Comparison of ENCODE assay signal across 8 mouse cellular contexts in genomic region chr13:69481634-69482505, GRCm38 (mm10). TPM values are rescaled to one million over a fixed set of nuclear protein-coding genes. Genes with fewer than 3 reads are reported as not detected.
DNase-seq lines count a peak whose midpoint lies in the region; ATAC-seq lines count a peak whose summit lies in the region.

No protein-coding gene starts in this region.

- intact Hi-C loops in left cerebral cortex, postnatal 10 days (cut with DNase I), result loop anchor here (5.0 kb wide), 1 partner anchor 880 kb away; no protein-coding TSS in a partner anchor

- H3K36me3 ChIP-seq in embryonic facial prominence, embryonic 10.5 days (replicated peaks), result no peaks in the 10 kb centered on the region
- no peaks in the 10 kb centered on the region for H3K36me3 ChIP-seq in midbrain, embryonic 10.5 days
- H3K36me3 ChIP-seq in stomach, embryonic 14.5 days (ENCODE audit: control insufficient read depth, insufficient read depth, low read length), result no peaks in the 10 kb centered on the region

- WGBS in embryonic facial prominence, embryonic 10.5 days, result 2% methylated on average over 30 of the region's 30 CpGs
- 4% methylated on average over 30 of the region's 30 CpGs for WGBS in midbrain, embryonic 10.5 days
- WGBS in stomach, embryonic 14.5 days, result 3% methylated on average over 30 of the region's 30 CpGs

- no peaks in the 10 kb centered on the region for H3K9me3 ChIP-seq in embryonic facial prominence, embryonic 10.5 days
- H3K9me3 ChIP-seq in midbrain, embryonic 10.5 days (replicated peaks), result no peaks in the 10 kb centered on the region
- no peaks in the 10 kb centered on the region for H3K9me3 ChIP-seq in stomach, embryonic 14.5 days (ENCODE audit: control insufficient read depth, low read depth, low read length)

- H3K27ac ChIP-seq in embryonic facial prominence, embryonic 10.5 days (replicated peaks), result no peak overlapping the region
- no peak overlapping the region for H3K27ac ChIP-seq in midbrain, embryonic 10.5 days (replicated peaks)
- no peak overlapping the region for H3K27ac ChIP-seq in stomach, embryonic 14.5 days (ENCODE audit: low read length)

- ATAC-seq in stomach, embryonic 14.5 days (ENCODE audit: insufficient number of reproducible peaks, insufficient read depth, low FRiP score, low read depth), result no peak
- ATAC-seq in granulocyte monocyte progenitor cell, adult 5-6 weeks (replicated peaks; ENCODE audit: poor library complexity, severe bottlenecking), result no peak

- no peak overlapping the region for H3K9ac ChIP-seq in stomach, embryonic 14.5 days (replicated peaks; ENCODE audit: low read depth, low read length)

- DNase-seq in adrenal gland, postnatal 25 days, result peak; percentile 78
- peak; percentile 35 for DNase-seq in embryonic facial prominence, embryonic 10.5 days (ENCODE audit: low spot score)
- peak; percentile 73 to 82 for DNase-seq in heart, adult 18-20 months
- DNase-seq in kidney, adult 11 months, result peak; percentile 85
- DNase-seq in left cerebral cortex, postnatal 10 days (ENCODE audit: extremely low spot score in 1 of 2, low spot score in 2 of 2), result peak; percentile 75 to 89
- peak; percentile 26 for DNase-seq in midbrain, embryonic 10.5 days (ENCODE audit: low spot score)

- H3K4me1 ChIP-seq in embryonic facial prominence, embryonic 10.5 days, result peaks cover 16% of the 10 kb centered on the region
- H3K4me1 ChIP-seq in midbrain, embryonic 10.5 days, result peaks cover 31% of the 10 kb centered on the region
- peaks cover 3% of the 10 kb centered on the region; the same call in 1 of the 2 replicates for H3K4me1 ChIP-seq in stomach, embryonic 14.5 days (ENCODE audit: control insufficient read depth, insufficient read depth, low read length)

- peak overlapping the region; percentile 50 for H3K4me3 ChIP-seq in embryonic facial prominence, embryonic 10.5 days
- H3K4me3 ChIP-seq in midbrain, embryonic 10.5 days, result peak overlapping the region; percentile 49
- H3K4me3 ChIP-seq in stomach, embryonic 14.5 days (ENCODE audit: low read depth, low read length), result peak overlapping the region; percentile 17

- H3K4me2 ChIP-seq in stomach, embryonic 14.5 days (replicated peaks; ENCODE audit: low read depth, low read length), result peak overlapping the region; percentile 45

- H3K27me3 ChIP-seq in embryonic facial prominence, embryonic 10.5 days (replicated peaks; ENCODE audit: low read depth, poor library complexity, severe bottlenecking), result peaks cover 64% of the 10 kb centered on the region
- H3K27me3 ChIP-seq in midbrain, embryonic 10.5 days (ENCODE audit: low read depth, poor library complexity, severe bottlenecking), result peaks cover 72% of the 10 kb centered on the region
- no peaks in the 10 kb centered on the region; the same call in 1 of the 2 replicates for H3K27me3 ChIP-seq in stomach, embryonic 14.5 days (ENCODE audit: control insufficient read depth, insufficient read depth, low read length)

RNA-seq across cellular contexts. Expression of gene Nsun2, which starts 51.7 kb away (rescaled TPM):
- total RNA-seq in adrenal gland, postnatal 25 days (2021), result 84.4 and 102 TPM in 2 replicates
- 166 and 173 TPM in 2 replicates for polyA plus RNA-seq in embryonic facial prominence, embryonic 10.5 days (2016; fragmentation: Nextera tagmentation; extraction: Ambion mirVana)
- total RNA-seq in heart, adult 18-20 months (2021), result 10 to 100 TPM; 47.1 to 49.1 TPM
- 10 to 100 TPM; 67.6 to 68.9 TPM for total RNA-seq in left cerebral cortex, postnatal 10 days (2021)
- 125 and 150 TPM in 2 replicates for polyA plus RNA-seq in midbrain, embryonic 10.5 days (2016; fragmentation: Nextera tagmentation; extraction: Ambion mirVana)
- 110 and 116 TPM in 2 replicates for polyA plus RNA-seq in stomach, embryonic 14.5 days (2014; fragmentation: Nextera tagmentation; extraction: Ambion mirVana)
- 117 and 132 TPM in 2 replicates for total RNA-seq in granulocyte monocyte progenitor cell, adult 5-6 weeks (2014; fragmentation: Nextera tagmentation)
- 217 and 233 TPM in 2 replicates for total RNA-seq in granulocyte monocyte progenitor cell, adult 5-6 weeks (2017)

RNA-seq across cellular contexts. Expression of gene Tent4a, which starts 52.5 kb away (rescaled TPM):
- total RNA-seq in adrenal gland, postnatal 25 days (2021), result 23.4 and 25.4 TPM in 2 replicates
- 5.0 TPM in 2 replicates for polyA plus RNA-seq in embryonic facial prominence, embryonic 10.5 days (2016; fragmentation: Nextera tagmentation; extraction: Ambion mirVana)
- total RNA-seq in heart, adult 18-20 months (2021), result 10 to 100 TPM; 10.4 to 11.1 TPM
- total RNA-seq in left cerebral cortex, postnatal 10 days (2021), result 10 to 100 TPM; 34.3 to 40.3 TPM
- polyA plus RNA-seq in midbrain, embryonic 10.5 days (2016; fragmentation: Nextera tagmentation; extraction: Ambion mirVana), result 4.9 and 5.2 TPM in 2 replicates
- 7.9 and 8.8 TPM in 2 replicates for polyA plus RNA-seq in stomach, embryonic 14.5 days (2014; fragmentation: Nextera tagmentation; extraction: Ambion mirVana)
- 9.0 and 10.6 TPM in 2 replicates for total RNA-seq in granulocyte monocyte progenitor cell, adult 5-6 weeks (2014; fragmentation: Nextera tagmentation)
- 10.9 and 11.4 TPM in 2 replicates for total RNA-seq in granulocyte monocyte progenitor cell, adult 5-6 weeks (2017)

Comparison
In these comparisons a context has a peak if more than half of its experiments do, and no peak if none do; other contexts are left out.
1. DNase-seq: peak in every context shown above with its lines; median percentile 85 in kidney, adult 11 months; 82 in left cerebral cortex, postnatal 10 days; 78 in adrenal gland, postnatal 25 days; 78 in heart, adult 18-20 months; 35 in embryonic facial prominence, embryonic 10.5 days; 26 in midbrain, embryonic 10.5 days.